Mouse (Mus musculus) forebrain, embryonic 16.5 days (tissue): ENCODE results near the gene Cxcl12. TPM values are rescaled to one million over a fixed set of nuclear protein-coding genes. Genes with fewer than 3 reads are reported as not detected.

ENCODE experiments used
- ATAC-seq: fragments of 200-750 bp; cut with Nextera tagmentation; 2 replicates; pipeline ENCODE4 v1.8.0; 2017; ENCODE audit warnings: mild to moderate bottlenecking, moderate library complexity
- H3K27ac ChIP-seq: fragments of 300-500 bp; sonication (generic); 2 replicates; pipeline ENCODE4 v1.5.1; 2014; ENCODE audit warnings: low read length, control low read depth
- H3K27me3 ChIP-seq: fragments of 300-500 bp; sonication (generic); replicated peaks from 2 replicates; pipeline ENCODE4 v1.6.1; 2014; ENCODE audit warnings: low read length; ENCODE audit not compliant: control insufficient read depth, insufficient read depth
- H3K36me3 ChIP-seq: fragments of 300-500 bp; sonication (generic); 2 replicates; pipeline ENCODE4 v1.6.1; 2014; ENCODE audit not compliant: control insufficient read depth, insufficient read depth
- H3K4me1 ChIP-seq: fragments of 300-500 bp; sonication (generic); replicated peaks from 2 replicates; pipeline ENCODE4 v1.6.1; 2014; ENCODE audit warnings: low read length; ENCODE audit not compliant: control insufficient read depth, insufficient read depth
- H3K4me2 ChIP-seq: fragments of 300-500 bp; sonication (generic); 2 replicates; pipeline ENCODE4 v1.6.1; 2014; ENCODE audit warnings: mild to moderate bottlenecking, low read length, control low read depth
- H3K4me3 ChIP-seq: fragments of 300-500 bp; sonication (generic); replicated peaks from 2 replicates; pipeline ENCODE4 v1.5.1; 2014; ENCODE audit warnings: mild to moderate bottlenecking, low read length, control low read depth
- H3K9ac ChIP-seq: fragments of 300-500 bp; sonication (generic); replicated peaks from 2 replicates; pipeline ENCODE4 v1.6.1; 2014; ENCODE audit warnings: low read depth, low read length, control low read depth
- H3K9me3 ChIP-seq: fragments of 300-500 bp; sonication (generic); 2 replicates; pipeline ENCODE4 v1.6.1; 2016; ENCODE audit warnings: low read length; ENCODE audit not compliant: control insufficient read depth
- WGBS: fragments of 180-500 bp; shearing (Covaris S2); extraction: QIAGEN DNeasy Blood & Tissue Kit; methylation state at CpG from one replicate; pipeline ENCODE4 v1.1.7; 2014; 5-methylcytosine and 5-hydroxymethylcytosine counted together
- polyA plus RNA-seq: library from polyadenylated mRNA; unstranded; fragments of >200 nt; fragmentation: Nextera tagmentation; extraction: Ambion mirVana; gene quantifications from 2 replicates; pipeline ENCODE4 v1.2.1, GENCODE M21; 2015

Cxcl12 gene
- polyA plus RNA-seq, 1 experiment from 2014 or later, result 55.6 TPM

- H3K27ac ChIP-seq, result no peak overlapping the region
- H3K27me3 ChIP-seq, result no peaks in the 10 kb centered on the region
- no peaks in the 10 kb centered on the region for H3K9me3 ChIP-seq
- no peaks in the 10 kb centered on the region for H3K36me3 ChIP-seq
- H3K4me2 ChIP-seq, result no peak overlapping the region
- no peak overlapping the region for H3K4me3 ChIP-seq
- H3K9ac ChIP-seq, result no peak overlapping the region
- ATAC-seq, result no peak
- WGBS, result 96% methylated on average over 1 of the region's 1 CpGs
- 0 out of 2 replicates have a peak, but pooled peaks cover 4% of the 10 kb centered on the region for H3K4me1 ChIP-seq
Measured at GRCm38 (mm10) chr6:117207289-117207688, 39.0 kb downstream of the Cxcl12 start.

GRCm38 (mm10) chr6:117210086-117210485 is 41.8 kb downstream of the Cxcl12 start:
- no peak overlapping the region for H3K4me2 ChIP-seq
- H3K27me3 ChIP-seq, result no peaks in the 10 kb centered on the region
- ATAC-seq, result peak; percentile 18; the same call in 1 of the 2 replicates
- no peaks in the 10 kb centered on the region for H3K9me3 ChIP-seq
- H3K4me3 ChIP-seq, result no peak overlapping the region
- H3K36me3 ChIP-seq, result no peaks in the 10 kb centered on the region
- no peak overlapping the region for H3K27ac ChIP-seq
- H3K9ac ChIP-seq, result no peak overlapping the region
- 72% methylated on average over 6 of the region's 6 CpGs for WGBS
- 0 out of 2 replicates have a peak, but pooled peaks cover 4% of the 10 kb centered on the region for H3K4me1 ChIP-seq

DNA sequence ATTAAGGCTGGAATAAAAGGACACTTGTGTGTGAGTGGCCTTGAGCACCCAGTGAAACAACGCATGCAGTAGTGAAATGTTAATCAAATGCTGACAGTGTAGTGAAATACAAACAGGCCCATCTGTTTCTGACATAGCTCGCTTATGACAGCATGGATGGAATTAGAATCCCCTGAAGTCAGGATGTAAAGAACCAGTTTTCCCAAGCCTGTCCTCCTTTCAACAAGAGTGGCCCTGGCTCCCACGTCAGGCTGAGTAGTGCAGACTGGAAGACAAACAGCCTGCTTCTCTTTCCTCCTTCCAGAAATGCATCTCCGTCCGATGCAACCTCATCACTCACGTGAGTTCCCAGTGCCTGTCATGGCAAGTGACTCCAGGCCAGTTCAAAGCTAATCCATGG is 42.2 kb downstream of the Cxcl12 start:
- ATAC-seq, result peak; percentile 49; the same call in 1 of the 2 replicates
- H3K27me3 ChIP-seq, result no peaks in the 10 kb centered on the region
- no peaks in the 10 kb centered on the region for H3K9me3 ChIP-seq
- H3K4me2 ChIP-seq, result no peak overlapping the region
- no peak overlapping the region for H3K27ac ChIP-seq
- no peak overlapping the region for H3K4me3 ChIP-seq
- no peaks in the 10 kb centered on the region for H3K36me3 ChIP-seq
- H3K9ac ChIP-seq, result no peak overlapping the region
- H3K4me1 ChIP-seq, result 0 out of 2 replicates have a peak, but pooled peaks cover 4% of the 10 kb centered on the region
- 46% methylated on average over 6 of the region's 6 CpGs for WGBS

DNA sequence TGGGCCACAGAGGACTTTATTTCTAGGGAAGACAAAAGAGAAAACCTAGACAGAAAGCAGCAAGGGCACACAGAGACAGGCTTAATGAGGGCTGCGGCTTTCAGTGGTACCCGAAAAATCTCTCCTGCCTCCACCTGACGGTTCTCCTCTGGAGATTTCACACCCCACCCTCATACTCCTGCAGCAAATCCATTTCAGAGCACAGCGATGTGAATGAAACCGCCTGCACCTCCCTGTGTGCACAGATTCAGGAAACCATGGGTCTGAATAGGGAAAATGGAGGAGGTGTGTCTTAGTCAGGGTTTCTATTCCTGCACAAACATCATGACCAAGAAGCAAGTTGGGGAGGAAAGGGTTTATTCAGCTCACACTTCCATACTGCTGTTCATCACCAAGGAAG is 46.2 kb downstream of the Cxcl12 start:
- no peaks in the 10 kb centered on the region for H3K36me3 ChIP-seq
- no peak for ATAC-seq
- H3K27me3 ChIP-seq, result no peaks in the 10 kb centered on the region
- H3K9me3 ChIP-seq, result no peaks in the 10 kb centered on the region
- WGBS, result 72% methylated on average over 5 of the region's 5 CpGs
- H3K27ac ChIP-seq, result no peak overlapping the region
- peaks cover 6% of the 10 kb centered on the region; the same call in 1 of the 2 replicates for H3K4me1 ChIP-seq
- no peak overlapping the region for H3K4me3 ChIP-seq
- no peak overlapping the region for H3K4me2 ChIP-seq
- H3K9ac ChIP-seq, result no peak overlapping the region

GRCm38 (mm10) chr6:117218442-117219299 is 50.3 kb downstream of the Cxcl12 start:
- H3K36me3 ChIP-seq, result no peaks in the 10 kb centered on the region
- no peak overlapping the region for H3K4me3 ChIP-seq
- no peaks in the 10 kb centered on the region for H3K9me3 ChIP-seq
- peaks cover 3% of the 10 kb centered on the region; the same call in 1 of the 2 replicates for H3K4me1 ChIP-seq
- peak; percentile 55 for ATAC-seq
- no peak overlapping the region for H3K4me2 ChIP-seq
- H3K27me3 ChIP-seq, result no peaks in the 10 kb centered on the region
- no peak overlapping the region for H3K9ac ChIP-seq
- no peak overlapping the region for H3K27ac ChIP-seq
- WGBS, result 76% methylated on average over 9 of the region's 9 CpGs

DNA sequence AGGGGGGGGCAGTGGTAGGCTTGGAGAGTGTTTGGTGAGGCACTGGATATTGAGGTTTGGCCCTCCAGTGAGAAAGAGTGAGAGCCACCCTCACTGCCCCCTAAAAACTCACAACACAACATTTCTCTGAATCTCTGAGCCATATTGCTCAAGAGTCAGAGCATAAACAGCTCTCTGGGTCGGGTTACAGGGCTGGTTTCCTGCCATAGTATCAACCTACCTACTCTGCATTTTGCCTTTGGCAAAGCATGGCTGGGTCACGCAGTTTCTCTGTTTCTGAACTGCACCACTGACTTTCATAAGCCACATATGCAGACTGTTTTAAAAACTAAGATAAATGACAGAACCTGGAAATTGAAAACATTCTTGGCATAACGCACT is 51.0 kb downstream of the Cxcl12 start:
- Histone ChIP-seq H3K9ac (no peak overlapping the region), H3K4me2 (no peak overlapping the region), H3K36me3 (no peaks in the 10 kb centered on the region), H3K9me3 (no peaks in the 10 kb centered on the region), H3K27me3 (no peaks in the 10 kb centered on the region), H3K27ac (no peak overlapping the region), H3K4me1 (peaks cover 3% of the 10 kb centered on the region; the same call in 1 of the 2 replicates), H3K4me3 (no peak overlapping the region)
- no peak for ATAC-seq
- WGBS, result 71% methylated on average over 3 of the region's 3 CpGs

DNA sequence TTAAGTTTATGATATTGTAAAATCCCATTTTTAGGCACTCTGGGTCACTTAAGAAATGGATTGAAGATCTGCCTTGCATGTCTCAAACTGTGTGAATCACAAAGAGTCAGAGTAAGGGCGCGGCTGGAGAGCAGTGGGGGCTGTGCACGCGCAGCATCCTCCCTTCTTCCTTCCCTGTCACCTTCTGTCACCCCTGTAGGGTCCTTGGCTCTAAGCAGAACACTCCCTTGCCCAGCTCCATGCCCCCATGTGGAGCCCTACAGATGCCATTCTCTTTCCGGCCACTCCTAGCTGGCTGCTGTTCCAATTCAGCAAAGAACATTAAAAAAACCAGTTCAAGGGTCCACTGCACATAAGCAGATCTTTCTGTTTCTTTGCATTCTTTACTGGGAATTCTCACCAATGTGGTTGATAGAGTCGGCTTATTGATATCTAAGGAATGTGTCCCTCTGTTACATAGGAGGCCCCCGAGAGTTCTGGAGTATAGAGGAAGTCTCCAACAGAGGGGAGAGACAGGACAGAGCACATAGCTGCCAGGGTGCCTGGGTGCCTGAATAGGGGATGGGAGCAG is 51.7 kb downstream of the Cxcl12 start:
- Histone ChIP-seq H3K4me1 (peaks cover 3% of the 10 kb centered on the region; the same call in 1 of the 2 replicates), H3K4me2 (no peak overlapping the region), H3K27me3 (no peaks in the 10 kb centered on the region), H3K9me3 (no peaks in the 10 kb centered on the region), H3K36me3 (no peaks in the 10 kb centered on the region), H3K4me3 (no peak overlapping the region), H3K27ac (no peak overlapping the region), H3K9ac (no peak overlapping the region)
- 91% methylated on average over 7 of the region's 7 CpGs for WGBS
- ATAC-seq, result no peak

DNA sequence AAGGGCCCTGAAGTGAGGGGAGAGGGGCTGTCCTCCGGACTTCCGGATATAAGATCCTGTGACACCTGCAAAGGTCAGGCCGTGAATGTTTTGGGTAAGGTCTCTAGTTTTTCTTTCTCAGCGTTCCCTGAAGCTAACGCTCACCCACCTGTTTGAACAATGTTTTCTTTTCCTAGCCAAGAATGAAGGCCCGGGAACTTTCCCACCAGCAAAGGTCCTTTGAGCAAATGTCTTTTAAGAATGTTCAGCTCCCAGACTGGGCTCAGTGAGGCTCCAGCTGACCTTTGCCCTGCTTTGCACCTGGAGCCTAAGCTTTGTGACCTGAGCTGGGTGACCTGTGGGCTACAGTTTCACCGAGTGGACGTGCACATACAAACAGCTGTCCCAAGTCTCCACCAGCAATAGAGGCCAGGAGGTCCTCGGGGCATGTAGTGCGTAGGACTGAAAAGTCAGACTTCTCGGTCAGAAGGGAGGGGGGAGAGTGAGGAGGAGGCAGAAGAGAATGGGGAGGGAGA is 52.6 kb downstream of the Cxcl12 start:
- H3K27ac ChIP-seq, result no peak overlapping the region
- H3K9ac ChIP-seq, result no peak overlapping the region
- no peak overlapping the region for H3K4me3 ChIP-seq
- no peaks in the 10 kb centered on the region for H3K9me3 ChIP-seq
- no peaks in the 10 kb centered on the region for H3K36me3 ChIP-seq
- peaks cover 3% of the 10 kb centered on the region; the same call in 1 of the 2 replicates for H3K4me1 ChIP-seq
- 80% methylated on average over 11 of the region's 11 CpGs for WGBS
- no peak for ATAC-seq
- H3K27me3 ChIP-seq, result no peaks in the 10 kb centered on the region
- H3K4me2 ChIP-seq, result no peak overlapping the region
